Mouse (Mus musculus) CH12.LX (cell line): ENCODE results near the gene Jaml.

Experiments used
- BHLHE40 ChIP-seq: IDR thresholded peaks from 2 replicates; pipeline ENCODE4 v1.6.1; 2011; ENCODE audit warnings: mild to moderate bottlenecking, low read depth, low read length, improper control_type of control experiment
- CTCF ChIP-seq, 2 experiments: IDR thresholded peaks in 1 of 2; conservative IDR thresholded peaks in 1 of 2; 2 replicates each; pipeline ENCODE4 v1.5.1; 2011 to 2012; ENCODE audit warnings: low read depth in 2 of 2, low read length in 2 of 2, improper control_type of control experiment in 1 of 2, inconsistent platforms in 1 of 2, mild to moderate bottlenecking in 1 of 2, moderate library complexity in 1 of 2
- EP300 ChIP-seq: IDR thresholded peaks from 2 replicates; pipeline ENCODE4 v1.6.1; 2011; ENCODE audit warnings: low read length, improper control_type of control experiment
- HCFC1 ChIP-seq: IDR thresholded peaks from 2 replicates; pipeline ENCODE4 v1.6.1; 2012; ENCODE audit warnings: low read depth, mild to moderate bottlenecking, inconsistent platforms, low read length, improper control_type of control experiment
- JUND ChIP-seq: conservative IDR thresholded peaks from 2 replicates; pipeline ENCODE4 v1.6.1; 2011; ENCODE audit warnings: low read depth, low read length, improper control_type of control experiment
- MAX ChIP-seq: IDR thresholded peaks from 2 replicates; pipeline ENCODE4 v1.6.1; 2011; ENCODE audit warnings: low read length, improper control_type of control experiment
- NELFE ChIP-seq: IDR thresholded peaks from 2 replicates; pipeline ENCODE4 v1.6.1; 2011; ENCODE audit warnings: low read depth, low read length, improper control_type of control experiment
- POLR2A ChIP-seq: IDR thresholded peaks from 2 replicates; pipeline ENCODE4 v1.6.1; 2011; ENCODE audit warnings: low read depth, mild to moderate bottlenecking, improper control_type of control experiment, low read length
- RAD21 ChIP-seq: IDR thresholded peaks from 2 replicates; pipeline ENCODE4 v1.6.1; 2011; ENCODE audit warnings: low read depth, mild to moderate bottlenecking, low read length, improper control_type of control experiment, moderate library complexity
- SIN3A ChIP-seq: IDR thresholded peaks from 2 replicates; pipeline ENCODE4 v1.6.1; 2012; ENCODE audit warnings: low read length, improper control_type of control experiment, inconsistent platforms
- TCF12 ChIP-seq: IDR thresholded peaks from 2 replicates; pipeline ENCODE4 v1.6.1; 2014; ENCODE audit warnings: low read depth, mild to moderate bottlenecking, inconsistent platforms, low read length, improper control_type of control experiment
- USF2 ChIP-seq: conservative IDR thresholded peaks from 2 replicates; pipeline ENCODE4 v1.6.1; 2011; ENCODE audit warnings: low read depth, low read length, improper control_type of control experiment
- ZNF384 ChIP-seq: IDR thresholded peaks from 2 replicates; pipeline ENCODE4 v1.6.1; 2012; ENCODE audit warnings: low read depth, low read length, improper control_type of control experiment, inconsistent platforms

DNA sequence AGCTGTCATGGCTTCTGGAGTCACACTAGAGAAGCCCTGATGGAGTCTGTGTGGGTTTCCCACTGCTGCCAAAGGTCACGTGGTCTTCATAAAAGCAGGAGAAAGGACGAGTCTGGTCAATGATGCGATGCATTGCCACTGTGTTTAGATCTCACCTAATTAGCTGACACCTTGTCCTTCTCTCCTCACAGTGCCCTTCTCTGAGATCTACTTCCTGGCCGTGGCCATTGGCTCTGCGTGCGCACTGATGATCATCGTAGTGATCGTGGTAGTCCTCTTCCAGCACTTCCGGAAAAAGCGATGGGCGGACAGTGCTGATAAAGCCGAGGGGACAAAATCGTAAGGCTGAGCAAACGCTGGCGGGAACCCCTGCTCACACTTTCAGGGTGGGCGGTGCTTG is 32.0 kb upstream of the Jaml start:
- TF ChIP-seq POLR2A = no peak
- no peak for TF ChIP-seq BHLHE40
- TF ChIP-seq ZNF384 = no peak
- no peak for TF ChIP-seq JUND
- no peak for TF ChIP-seq RAD21
- no peak for TF ChIP-seq TCF12
- no peak for TF ChIP-seq MAX
- TF ChIP-seq USF2 = no peak
- TF ChIP-seq NELFE = no peak
- TF ChIP-seq EP300 = no peak
- no peak for TF ChIP-seq SIN3A
- no peak for TF ChIP-seq CTCF (conservative IDR thresholded peaks at IDR 0.05 in 1 of 2, IDR thresholded peaks at IDR 0.05 in 1 of 2; ENCODE audit: low read depth in 2 of 2, low read length in 2 of 2)
- no peak for TF ChIP-seq HCFC1
